Mouse (Mus musculus): ENCODE measurements around the gene Snap91. TPM values are rescaled to one million over a fixed set of nuclear protein-coding genes. Genes with fewer than 3 reads are reported as not detected.
A peak's percentile ranks its signal among the peaks of the same experiment; 100 is the strongest.

Snap91 gene
- total RNA-seq (2021), result 100 to 1,000 TPM; 378 to 413 TPM

GRCm38 (mm10) chr9:86880113-86880972 is at the start of gene Snap91:
Snap91 (minus strand) TSS chr9:86880654.
- intact Hi-C loops (cut with DNase I), result no loop called here
- DNase-seq, result peak; percentile 87

GRCm38 (mm10) chr9:86926519-86926918 is 46.1 kb upstream of the Snap91 start:
- intact Hi-C loops (cut with DNase I), result no loop called here
- no peak for DNase-seq

GRCm38 (mm10) chr9:86925688-86926087 is 45.2 kb upstream of the Snap91 start:
- no peak for DNase-seq
- intact Hi-C loops (cut with DNase I), result no loop called here

- intact Hi-C loops (cut with DNase I), result no loop called here
- peak; percentile 9 for DNase-seq
Measured at GRCm38 (mm10) chr9:86922430-86922829, 42.0 kb upstream of the Snap91 start.

- intact Hi-C loops (cut with DNase I), result no loop called here
Measured at GRCm38 (mm10) chr9:86916543-86916942, 36.1 kb upstream of the Snap91 start.

GRCm38 (mm10) chr9:86899502-86900199 is 19.2 kb upstream of the Snap91 start:
- no peak for DNase-seq
- intact Hi-C loops (cut with DNase I), result no loop called here

More at GRCm38 (mm10) chr9:86916543-86916942, 36.1 kb upstream of the Snap91 start:
- DNase-seq, result no peak

- intact Hi-C loops (cut with DNase I), result loop anchor here (2.0 kb wide), 1 partner anchor 141 kb away; no protein-coding TSS in a partner anchor
- peak; percentile 52 for DNase-seq
Measured at GRCm38 (mm10) chr9:86879216-86880112, 990 bp downstream of the Snap91 start.

GRCm38 (mm10) chr9:86878716-86879115 is 1.7 kb downstream of the Snap91 start:
- intact Hi-C loops (cut with DNase I), result loop anchor here (2.0 kb wide), 1 partner anchor 142 kb away; no protein-coding TSS in a partner anchor

GRCm38 (mm10) chr9:86873681-86874080 is 6.8 kb downstream of the Snap91 start:
- intact Hi-C loops (cut with DNase I), result no loop called here
- DNase-seq, result no peak

More at GRCm38 (mm10) chr9:86878716-86879115, 1.7 kb downstream of the Snap91 start:
- DNase-seq, result no peak

- no peak for DNase-seq
- intact Hi-C loops (cut with DNase I), result no loop called here
Measured at GRCm38 (mm10) chr9:86869586-86870338, 10.7 kb downstream of the Snap91 start.

- DNase-seq, result no peak
- intact Hi-C loops (cut with DNase I), result no loop called here
Measured at GRCm38 (mm10) chr9:86858101-86858500, 22.4 kb downstream of the Snap91 start.

GRCm38 (mm10) chr9:86857626-86858025 is 22.8 kb downstream of the Snap91 start:
- intact Hi-C loops (cut with DNase I), result no loop called here
- no peak for DNase-seq

GRCm38 (mm10) chr9:86852861-86853260 is 27.6 kb downstream of the Snap91 start:
- intact Hi-C loops (cut with DNase I), result no loop called here
- no peak for DNase-seq

- no peak for DNase-seq
- intact Hi-C loops (cut with DNase I), result no loop called here
Measured at GRCm38 (mm10) chr9:86851689-86852088, 28.8 kb downstream of the Snap91 start.

- intact Hi-C loops (cut with DNase I), result no loop called here
- DNase-seq, result no peak
Measured at GRCm38 (mm10) chr9:86850452-86851207, 29.8 kb downstream of the Snap91 start.

GRCm38 (mm10) chr9:86843747-86844353 is 36.6 kb downstream of the Snap91 start:
- intact Hi-C loops (cut with DNase I), result no loop called here
- no peak for DNase-seq

- DNase-seq, result no peak
- intact Hi-C loops (cut with DNase I), result no loop called here
Measured at GRCm38 (mm10) chr9:86829792-86830191, 50.7 kb downstream of the Snap91 start.

GRCm38 (mm10) chr9:86829034-86829433 is 51.4 kb downstream of the Snap91 start:
- DNase-seq, result no peak
- intact Hi-C loops (cut with DNase I), result no loop called here

GRCm38 (mm10) chr9:86819366-86819765 is 61.1 kb downstream of the Snap91 start:
- intact Hi-C loops (cut with DNase I), result no loop called here
- DNase-seq, result no peak
